Mouse (Mus musculus): Measurements from ENCODE around the gene Elfn2.

The Elfn2 gene

DNA sequence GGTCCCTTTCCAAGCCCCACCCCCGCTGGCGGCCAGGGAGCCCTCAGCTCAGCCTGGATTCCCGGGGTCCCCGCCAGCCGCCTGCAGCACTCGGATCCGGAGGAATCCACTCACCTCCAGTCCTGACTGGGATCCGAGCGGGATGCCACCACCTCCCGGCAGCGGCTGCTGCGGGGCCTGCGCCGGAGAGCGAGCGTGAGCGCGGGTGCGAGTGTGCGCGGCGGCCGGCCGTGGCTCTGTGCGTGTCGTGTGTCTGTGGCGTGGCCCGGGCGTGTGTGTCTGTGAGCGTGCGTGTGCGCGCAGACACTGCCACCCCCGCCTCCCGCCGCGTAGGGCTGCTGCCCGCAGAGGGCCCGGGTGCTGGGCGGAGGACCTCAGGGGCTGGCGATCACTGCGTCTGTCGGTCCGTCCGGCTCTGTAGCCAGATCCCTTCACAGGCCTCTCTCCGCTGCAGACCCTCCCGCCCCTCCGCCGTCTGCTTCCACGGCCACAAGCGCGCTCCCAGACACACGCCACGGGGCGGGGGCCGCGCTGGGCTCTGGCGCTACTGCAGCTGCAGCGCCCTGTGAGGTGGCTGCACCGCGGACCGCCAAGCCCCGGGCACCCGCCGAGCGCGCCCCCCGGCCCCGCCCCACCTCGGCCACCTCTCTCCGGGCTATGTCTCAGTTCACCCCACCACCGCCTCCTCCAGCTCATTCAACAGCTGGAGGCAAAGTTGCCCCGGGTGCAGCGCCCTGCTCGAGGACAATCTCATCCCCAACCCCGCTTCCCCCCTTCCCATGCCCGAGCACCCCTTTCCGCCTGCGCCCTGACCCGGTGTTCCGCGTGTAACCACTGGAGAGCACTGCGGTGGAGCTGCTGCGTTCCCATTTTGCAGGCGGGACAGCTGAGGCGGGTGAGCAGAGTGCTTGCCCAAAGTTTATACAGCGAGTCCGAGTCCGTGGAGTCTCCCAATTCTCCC lies at the start of gene Elfn2:
TSS of gene Elfn2 (minus strand) at position 482 of the 961 bp plus-strand sequence.
- peak; percentile 66 for DNase-seq (ENCODE audit: low spot score)

DNA sequence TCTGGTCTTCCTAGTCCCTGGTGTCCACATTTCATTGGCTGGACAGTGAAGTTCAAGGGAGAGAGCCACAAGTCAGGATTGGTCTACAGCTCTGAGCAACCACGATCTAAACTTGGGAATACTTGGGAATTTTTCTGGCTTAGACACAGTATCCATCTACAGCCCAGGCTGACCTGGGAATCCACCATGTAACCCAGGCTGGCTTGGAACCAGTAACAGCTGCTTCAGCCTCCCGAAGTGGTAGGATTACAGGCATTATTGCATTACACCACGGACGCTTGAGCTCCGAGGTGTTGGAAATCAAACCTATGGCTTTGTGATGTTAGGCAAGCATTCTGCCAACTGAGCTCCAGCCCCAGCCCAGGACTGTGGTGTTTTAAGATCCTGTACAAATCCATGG lies 45.1 kb upstream of the Elfn2 start:
- DNase-seq (ENCODE audit: low spot score): no peak

- DNase-seq (ENCODE audit: low spot score): no peak
These were observed 44.6 kb upstream of the Elfn2 start for GRCm38 (mm10) chr15:78763210-78763609.

DNA sequence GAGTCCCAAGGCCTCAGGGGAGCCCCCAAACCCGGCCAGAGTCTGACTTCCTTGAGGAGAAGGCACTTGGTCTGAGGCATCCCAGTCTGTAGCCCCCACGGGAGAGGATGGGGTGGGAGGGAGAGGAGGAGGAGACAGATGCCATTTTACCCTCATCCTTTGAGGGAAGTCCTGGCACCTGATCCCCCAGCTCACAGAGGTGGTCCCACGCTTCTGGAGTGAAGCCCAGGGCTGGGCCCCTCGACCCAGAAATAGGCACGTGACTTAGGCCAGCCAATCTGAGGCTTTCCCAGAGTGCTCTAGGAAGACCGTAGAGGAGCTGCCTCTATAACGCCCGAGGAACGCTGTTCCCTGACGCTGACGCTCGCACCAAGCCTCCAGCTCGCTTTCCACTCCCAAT lies 42.5 kb upstream of the Elfn2 start:
- DNase-seq (ENCODE audit: low spot score): no peak

- DNase-seq (ENCODE audit: low spot score): no peak
These were observed 39.6 kb upstream of the Elfn2 start for GRCm38 (mm10) chr15:78758132-78758531.

- DNase-seq (ENCODE audit: low spot score): no peak
These were observed 37.6 kb upstream of the Elfn2 start for GRCm38 (mm10) chr15:78755966-78756725.

- DNase-seq (ENCODE audit: low spot score): no peak
These were observed 36.7 kb upstream of the Elfn2 start for GRCm38 (mm10) chr15:78755226-78755625.

DNA sequence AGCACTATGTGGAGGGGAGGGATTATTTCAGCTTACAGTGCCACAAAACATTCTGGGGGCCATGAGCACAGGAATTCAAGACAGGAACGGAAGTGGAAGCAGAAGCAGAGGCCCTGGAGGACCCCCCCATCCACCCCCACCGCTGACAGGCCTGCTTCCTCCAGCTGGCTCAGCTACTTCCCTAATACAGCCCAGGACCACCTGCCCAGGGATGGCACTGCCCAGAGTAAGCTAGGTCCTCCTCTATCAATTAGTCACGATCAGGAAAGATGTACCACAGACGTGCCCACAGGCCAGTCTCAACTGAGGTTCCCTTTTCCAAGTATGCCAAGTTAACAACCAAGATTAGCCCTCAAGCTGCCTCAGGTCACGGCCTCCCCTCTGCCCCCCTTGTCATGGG lies 35.6 kb upstream of the Elfn2 start:
- DNase-seq (ENCODE audit: low spot score): no peak

DNA sequence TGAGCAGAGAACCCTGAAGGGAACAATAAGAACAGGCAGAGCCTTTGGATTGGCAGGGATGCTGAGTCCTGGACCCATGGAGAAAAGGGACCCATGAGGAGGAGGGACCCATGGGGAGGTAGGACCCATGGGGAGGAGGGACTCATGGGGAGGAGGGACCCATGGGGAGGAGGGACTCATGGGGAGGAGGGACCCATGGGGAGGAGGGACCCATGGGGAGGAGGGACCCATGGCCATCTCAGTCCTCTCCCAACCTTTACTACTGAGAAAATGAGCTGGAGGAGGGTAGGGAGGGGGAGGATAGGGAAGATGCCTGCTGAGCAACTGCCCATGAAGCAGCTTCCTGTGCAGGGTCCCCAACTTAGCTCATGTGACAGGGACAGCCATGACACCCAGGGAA lies 34.4 kb upstream of the Elfn2 start:
- DNase-seq (ENCODE audit: low spot score): no peak

- no peak for DNase-seq (ENCODE audit: low spot score)
These were observed 32.2 kb upstream of the Elfn2 start for GRCm38 (mm10) chr15:78750608-78751350.

DNA sequence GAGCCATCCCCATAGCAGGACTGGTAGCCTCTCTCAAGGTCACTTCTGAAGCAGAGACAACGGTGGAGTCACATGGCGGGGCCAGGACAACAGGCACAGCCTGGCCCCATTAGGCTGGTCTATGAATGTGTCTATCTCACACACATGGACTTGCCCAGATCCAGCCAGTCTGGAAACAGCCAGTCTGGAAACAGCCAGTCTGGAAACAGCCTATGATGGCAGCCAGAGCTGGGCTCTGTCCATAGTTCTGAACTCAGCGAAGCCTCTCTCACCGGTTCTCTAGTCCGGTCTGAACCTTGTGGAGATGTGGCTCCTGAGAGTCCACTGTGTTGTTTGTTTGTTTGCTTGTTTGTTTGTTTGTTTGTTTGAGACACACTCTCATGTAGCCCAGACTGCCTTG lies 31.3 kb upstream of the Elfn2 start:
- no peak for DNase-seq (ENCODE audit: low spot score)

DNA sequence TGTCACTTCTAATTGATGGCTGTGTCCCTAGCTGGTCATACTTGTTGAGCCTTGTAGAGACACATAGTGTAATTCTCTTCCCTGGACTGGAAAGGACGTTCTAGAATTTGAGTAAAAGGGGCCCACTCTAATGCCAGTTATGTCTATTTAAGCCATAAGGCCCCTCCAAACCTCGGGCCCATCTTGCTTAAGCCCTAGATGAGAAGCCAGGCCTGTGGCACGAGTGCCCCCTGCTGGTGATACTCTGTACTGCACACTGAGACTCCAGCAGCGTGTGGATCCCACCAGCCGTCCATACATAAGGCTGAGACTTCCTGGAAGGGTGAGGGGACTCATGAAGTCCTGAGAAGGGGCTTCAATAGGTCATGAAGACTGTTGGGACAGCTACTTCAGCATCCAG lies 25.6 kb upstream of the Elfn2 start:
- peak; percentile 89 for DNase-seq (ENCODE audit: low spot score)

GRCm38 (mm10) chr15:78742831-78743230 lies 24.3 kb upstream of the Elfn2 start:
- DNase-seq (ENCODE audit: low spot score): no peak

GRCm38 (mm10) chr15:78740662-78741061 lies 22.1 kb upstream of the Elfn2 start:
- no peak for DNase-seq (ENCODE audit: low spot score)

DNA sequence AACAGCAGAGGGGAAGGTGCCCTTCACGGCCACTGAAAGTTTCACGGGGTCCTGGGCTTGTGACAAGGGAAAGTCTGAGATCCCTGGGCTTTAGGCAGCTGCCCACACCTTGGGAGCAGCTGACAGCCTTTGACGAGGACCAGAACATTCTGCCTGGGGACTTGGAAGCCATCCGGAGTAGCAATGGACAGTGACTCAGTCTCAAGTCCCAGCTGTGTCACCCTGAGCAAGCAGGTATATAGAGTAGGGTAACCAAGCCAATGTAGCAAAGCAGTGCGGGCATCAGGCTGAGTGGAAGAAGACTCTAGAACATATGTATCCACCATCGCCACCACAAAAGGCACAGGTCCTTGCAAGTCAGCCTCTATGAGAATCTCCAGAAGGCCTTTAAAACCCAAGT lies 18.6 kb upstream of the Elfn2 start:
- no peak for DNase-seq (ENCODE audit: low spot score)

GRCm38 (mm10) chr15:78736681-78737100 lies 18.1 kb upstream of the Elfn2 start:
- DNase-seq (ENCODE audit: low spot score): no peak

DNA sequence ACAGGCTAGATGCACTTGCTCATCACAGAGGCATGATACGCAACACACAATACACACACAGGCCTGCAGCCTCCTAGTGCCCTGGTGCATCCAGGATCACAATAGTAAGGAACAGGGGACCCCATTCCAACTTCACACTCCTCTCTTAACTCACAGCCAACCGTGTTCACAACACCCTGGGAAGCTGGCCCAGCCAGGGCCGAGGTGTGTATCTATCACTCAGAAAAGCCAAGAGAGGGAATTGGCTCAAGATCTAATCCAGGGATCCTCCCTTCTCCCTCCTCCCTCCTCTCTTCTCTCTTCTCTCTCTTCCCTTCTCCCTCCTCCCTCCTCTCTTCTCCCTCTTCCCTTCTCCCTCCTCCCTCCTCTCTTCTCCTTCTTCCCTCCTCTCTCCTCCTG lies 17.6 kb upstream of the Elfn2 start:
- DNase-seq (ENCODE audit: low spot score): no peak

- DNase-seq (ENCODE audit: low spot score): peak; percentile 58
These were observed 17.0 kb upstream of the Elfn2 start for GRCm38 (mm10) chr15:78735431-78736180.

DNA sequence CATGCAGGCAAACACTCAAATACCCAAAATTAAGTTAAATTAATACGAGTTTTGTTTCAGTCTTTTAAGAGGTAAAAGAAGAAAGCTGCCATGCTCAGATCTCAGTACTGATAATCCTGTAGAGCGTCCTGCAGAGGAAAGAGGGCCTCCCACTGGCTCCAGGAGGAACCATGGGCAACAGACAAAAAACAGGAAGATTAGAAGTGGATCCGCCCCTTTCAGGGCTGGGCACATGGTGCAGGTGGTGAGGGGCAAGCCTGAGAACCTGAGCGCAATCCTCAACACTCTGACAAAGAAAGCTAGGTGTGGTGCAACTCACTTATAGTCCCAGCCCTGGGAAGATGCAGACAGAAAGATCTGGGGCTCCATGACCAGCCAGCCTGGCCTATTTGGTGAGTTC lies 13.3 kb upstream of the Elfn2 start:
- DNase-seq (ENCODE audit: low spot score): no peak

- no peak for DNase-seq (ENCODE audit: low spot score)
These were observed 11.9 kb upstream of the Elfn2 start for GRCm38 (mm10) chr15:78730315-78731049.

GRCm38 (mm10) chr15:78726697-78727096 lies 8.1 kb upstream of the Elfn2 start:
- DNase-seq (ENCODE audit: low spot score): no peak

All from layer of hippocampus, adult 11-12 months (tissue).